Mouse (Mus musculus) liver, embryonic 13.5 days (tissue): ENCODE results near the gene Olfr323. TPM values are rescaled to one million over a fixed set of nuclear protein-coding genes. Genes with fewer than 3 reads are reported as not detected.

Experiments
- ATAC-seq: fragments of 200-750 bp; cut with Nextera tagmentation; 2 replicates; pipeline ENCODE4 v1.8.0; 2017; ENCODE audit warnings: low read depth, mild to moderate bottlenecking, moderate number of reproducible peaks, moderate library complexity
- DNase-seq: peaks from one replicate; pipeline ENCODE4 v3.0.0; 2022
- H3K27ac ChIP-seq: fragments of 300-500 bp; sonication (generic); 2 replicates; pipeline ENCODE4 v1.5.1; 2015; ENCODE audit warnings: moderate library complexity, mild to moderate bottlenecking, inconsistent platforms
- H3K27me3 ChIP-seq: fragments of 300-500 bp; sonication (generic); 2 replicates; pipeline ENCODE4 v1.6.1; 2015; ENCODE audit warnings: mild to moderate bottlenecking, inconsistent platforms
- H3K36me3 ChIP-seq: fragments of 300-500 bp; sonication (generic); 2 replicates; pipeline ENCODE4 v1.6.1; 2015; ENCODE audit warnings: mild to moderate bottlenecking, inconsistent platforms
- H3K4me1 ChIP-seq: fragments of 300-500 bp; sonication (generic); replicated peaks from 2 replicates; pipeline ENCODE4 v1.6.1; 2015; ENCODE audit warnings: inconsistent platforms
- H3K4me2 ChIP-seq: fragments of 300-500 bp; sonication (generic); 2 replicates; pipeline ENCODE4 v1.6.1; 2015; ENCODE audit warnings: inconsistent platforms, mild to moderate bottlenecking, moderate library complexity
- H3K4me3 ChIP-seq: fragments of 300-500 bp; sonication (generic); replicated peaks from 2 replicates; pipeline ENCODE4 v1.5.1; 2015; ENCODE audit warnings: mild to moderate bottlenecking, inconsistent platforms
- H3K9ac ChIP-seq: fragments of 300-500 bp; sonication (generic); 2 replicates; pipeline ENCODE4 v1.6.1; 2015; ENCODE audit warnings: mild to moderate bottlenecking, inconsistent platforms
- H3K9me3 ChIP-seq: fragments of 300-500 bp; sonication (generic); replicated peaks from 2 replicates; pipeline ENCODE4 v1.6.1; 2016; ENCODE audit warnings: inconsistent platforms
- WGBS: fragments of 180-500 bp; shearing (Covaris S2); methylation state at CpG from one replicate; pipeline ENCODE4 v1.1.7; 2015; ENCODE audit not compliant: insufficient replicate concordance; 5-methylcytosine and 5-hydroxymethylcytosine counted together
- polyA plus RNA-seq: library from polyadenylated mRNA; unstranded; fragments of >200 nt; fragmentation: Nextera tagmentation; extraction: Ambion mirVana; gene quantifications from 2 replicates; pipeline ENCODE4 v1.2.1, GENCODE M21; 2015

The Olfr323 gene
- polyA plus RNA-seq, 1 experiment from 2014 or later, result not detected

DNA sequence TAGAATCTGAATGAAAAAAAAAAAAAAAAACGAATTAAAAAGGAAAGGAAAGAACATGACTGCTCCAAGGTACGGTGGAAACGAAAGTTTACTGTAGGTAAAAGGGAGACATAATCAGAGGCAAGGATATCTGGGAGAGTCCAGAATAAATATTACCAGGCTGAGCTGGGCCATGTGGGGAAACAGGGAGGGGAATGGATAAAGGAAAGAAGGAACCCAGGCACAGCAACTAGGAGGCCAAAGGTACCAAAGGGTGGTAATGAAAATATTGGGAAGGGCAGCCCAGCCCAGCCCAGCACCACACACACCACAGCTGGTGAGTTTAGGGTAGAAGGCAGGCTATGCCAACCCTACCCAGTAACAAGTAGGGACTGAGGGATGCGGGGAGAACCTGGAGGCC, 4.6 kb upstream of the Olfr323 start:
- H3K4me3 ChIP-seq, result no peak overlapping the region
- WGBS, result 64% methylated on average over 4 of the region's 4 CpGs
- peaks cover 25% of the 10 kb centered on the region for H3K4me1 ChIP-seq
- H3K27me3 ChIP-seq, result peaks cover 8% of the 10 kb centered on the region; the same call in 1 of the 2 replicates
- H3K27ac ChIP-seq, result no peak overlapping the region
- no peaks in the 10 kb centered on the region for H3K9me3 ChIP-seq
- no peak overlapping the region for H3K9ac ChIP-seq
- ATAC-seq (no peak), DNase-seq (no peak)
- no peak overlapping the region for H3K4me2 ChIP-seq
- H3K36me3 ChIP-seq, result no peaks in the 10 kb centered on the region

DNA sequence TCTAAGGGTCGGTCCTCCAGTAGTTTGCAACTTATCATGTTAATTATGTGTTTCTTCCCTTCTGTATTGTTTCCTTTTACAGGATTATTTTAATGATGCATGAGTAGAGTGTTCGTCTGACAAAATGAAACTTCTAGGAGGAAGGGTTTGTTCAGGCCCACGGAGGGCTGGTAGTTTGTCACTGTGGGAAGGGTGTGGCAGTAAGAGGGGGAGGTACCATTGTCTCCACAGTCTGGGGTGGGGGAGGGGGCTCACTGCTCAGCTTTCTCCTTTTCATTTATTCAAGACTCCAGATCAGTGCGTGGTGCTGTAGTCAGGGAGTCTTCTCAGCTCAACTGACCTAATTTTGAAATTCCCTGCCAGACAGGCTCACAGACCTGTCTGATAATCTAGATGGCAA, 4.2 kb downstream of the Olfr323 start:
- Histone ChIP-seq H3K4me2 (no peak overlapping the region), H3K9me3 (no peaks in the 10 kb centered on the region), H3K27ac (no peak overlapping the region), H3K27me3 (no peaks in the 10 kb centered on the region; the same call in 1 of the 2 replicates), H3K4me3 (no peak overlapping the region), H3K9ac (no peak overlapping the region), H3K36me3 (no peaks in the 10 kb centered on the region), H3K4me1 (no peaks in the 10 kb centered on the region)
- ATAC-seq (no peak), DNase-seq (no peak)
- WGBS, result 48% methylated on average over 4 of the region's 4 CpGs

DNA sequence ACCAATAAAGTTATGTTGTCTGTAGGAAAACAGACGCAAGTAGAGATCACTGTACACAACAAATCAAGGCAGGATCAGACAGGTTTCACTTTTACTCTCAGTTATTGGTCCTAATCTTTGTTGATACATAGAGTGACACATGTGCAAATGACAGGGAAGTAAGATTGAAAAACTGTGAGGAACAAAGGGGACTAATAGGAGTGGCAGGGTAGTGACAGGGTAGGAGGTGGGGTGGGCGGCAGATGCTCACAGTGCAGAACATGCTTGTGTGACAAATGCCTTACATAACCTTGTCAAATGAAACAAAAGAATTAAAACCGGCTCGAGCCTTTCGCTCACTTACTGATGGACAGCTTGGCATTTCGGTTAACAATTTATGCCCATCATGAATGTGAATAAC, 11.5 kb downstream of the Olfr323 start:
- no peaks in the 10 kb centered on the region for H3K4me1 ChIP-seq
- no peak overlapping the region for H3K9ac ChIP-seq
- H3K9me3 ChIP-seq, result no peaks in the 10 kb centered on the region
- 62% methylated on average over 6 of the region's 6 CpGs for WGBS
- H3K27me3 ChIP-seq, result no peaks in the 10 kb centered on the region; the same call in 1 of the 2 replicates
- no peak overlapping the region for H3K27ac ChIP-seq
- no peak for DNase-seq
- no peak for ATAC-seq
- no peak overlapping the region for H3K4me3 ChIP-seq
- H3K4me2 ChIP-seq, result no peak overlapping the region
- no peaks in the 10 kb centered on the region for H3K36me3 ChIP-seq

DNA sequence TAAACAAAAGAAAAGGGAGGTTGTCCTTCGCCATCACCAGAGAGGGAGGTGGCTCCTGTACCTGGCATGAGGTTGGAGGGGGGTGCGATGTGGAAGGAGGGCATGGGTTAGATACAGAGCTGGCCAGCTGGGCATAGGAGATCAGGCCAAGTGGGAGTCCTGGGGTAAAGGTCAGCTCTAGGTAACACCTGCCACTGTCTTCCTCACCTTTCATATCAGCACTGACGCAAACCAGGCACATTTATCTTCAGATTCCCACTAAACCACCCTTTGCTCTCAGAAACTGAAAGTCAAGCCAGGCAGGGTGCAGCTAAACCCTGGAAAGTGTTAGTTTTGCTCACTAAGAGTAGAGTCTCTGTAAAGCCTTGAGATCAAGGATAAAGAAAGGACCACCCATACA, 11.9 kb downstream of the Olfr323 start:
- H3K27me3 ChIP-seq, result no peaks in the 10 kb centered on the region; the same call in 1 of the 2 replicates
- H3K9me3 ChIP-seq, result no peaks in the 10 kb centered on the region
- H3K4me1 ChIP-seq, result no peaks in the 10 kb centered on the region
- H3K4me3 ChIP-seq, result no peak overlapping the region
- no peak overlapping the region for H3K9ac ChIP-seq
- H3K4me2 ChIP-seq, result no peak overlapping the region
- H3K36me3 ChIP-seq, result no peaks in the 10 kb centered on the region
- 43% methylated on average over 3 of the region's 3 CpGs for WGBS
- DNase-seq (no peak), ATAC-seq (no peak)
- no peak overlapping the region for H3K27ac ChIP-seq

DNA sequence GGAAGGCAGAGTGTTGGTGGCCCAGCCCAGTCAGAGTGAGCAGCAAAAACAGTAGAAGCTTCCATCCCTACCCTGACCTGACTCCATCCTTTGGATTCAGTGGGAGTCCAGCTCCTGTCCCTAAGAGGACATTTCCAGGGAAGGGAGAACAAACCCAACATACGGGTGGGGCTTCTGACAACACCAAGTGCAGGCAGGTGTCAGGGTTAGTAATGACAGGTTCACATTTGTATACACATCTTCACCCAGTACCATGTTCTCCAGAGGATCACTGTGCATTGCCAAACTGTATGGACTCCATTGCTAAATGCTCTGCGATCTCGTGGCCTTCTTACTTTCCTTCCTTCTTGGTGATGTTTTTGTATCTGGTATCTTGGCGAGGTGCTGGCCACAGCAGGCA, 14.3 kb downstream of the Olfr323 start, which contains the start of gene 2210407C18Rik:
Gene 2210407C18Rik (minus strand): TSS at position 101 of the 400 bp plus-strand sequence.
- Histone ChIP-seq H3K4me1 (no peaks in the 10 kb centered on the region), H3K4me2 (no peak within 1 kb of the TSS), H3K27ac (no peak within 1 kb of the TSS), H3K9ac (no peak within 1 kb of the TSS), H3K27me3 (0 out of 2 replicates have a peak, but pooled peaks cover 4% of the 10 kb centered on the region), H3K9me3 (no peaks in the 10 kb centered on the region), H3K4me3 (no peak within 1 kb of the TSS), H3K36me3 (no peaks in the 10 kb centered on the region)
- no peak for DNase-seq
- WGBS, result 70% methylated on average over 4 of the region's 4 CpGs
- ATAC-seq, result no peak

DNA sequence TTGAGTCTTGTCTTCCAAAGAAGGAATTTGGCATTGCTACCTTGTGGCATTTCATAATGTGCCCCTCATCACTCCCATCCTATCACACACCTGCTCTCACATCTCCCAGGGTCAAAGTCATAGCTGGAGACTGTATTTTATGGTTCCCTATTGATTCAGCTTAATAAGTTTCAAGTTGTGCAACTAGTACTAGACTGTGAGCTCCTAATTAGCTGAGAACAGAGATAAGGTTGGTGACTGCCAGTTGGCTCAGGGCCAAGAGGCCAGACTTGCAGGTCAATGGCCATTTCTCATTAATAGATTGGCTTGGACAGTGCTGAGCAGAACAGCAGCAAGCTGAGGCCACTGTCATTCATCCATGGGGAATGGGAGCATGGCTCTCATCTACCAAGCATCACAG, 15.8 kb downstream of the Olfr323 start:
- H3K4me3 ChIP-seq, result no peak overlapping the region
- no peaks in the 10 kb centered on the region for H3K4me1 ChIP-seq
- H3K27me3 ChIP-seq, result 0 out of 2 replicates have a peak, but pooled peaks cover 4% of the 10 kb centered on the region
- H3K36me3 ChIP-seq, result no peaks in the 10 kb centered on the region
- no peaks in the 10 kb centered on the region for H3K9me3 ChIP-seq
- ATAC-seq (no peak), DNase-seq (no peak)
- H3K27ac ChIP-seq, result no peak overlapping the region
- H3K4me2 ChIP-seq, result no peak overlapping the region
- H3K9ac ChIP-seq, result no peak overlapping the region

DNA sequence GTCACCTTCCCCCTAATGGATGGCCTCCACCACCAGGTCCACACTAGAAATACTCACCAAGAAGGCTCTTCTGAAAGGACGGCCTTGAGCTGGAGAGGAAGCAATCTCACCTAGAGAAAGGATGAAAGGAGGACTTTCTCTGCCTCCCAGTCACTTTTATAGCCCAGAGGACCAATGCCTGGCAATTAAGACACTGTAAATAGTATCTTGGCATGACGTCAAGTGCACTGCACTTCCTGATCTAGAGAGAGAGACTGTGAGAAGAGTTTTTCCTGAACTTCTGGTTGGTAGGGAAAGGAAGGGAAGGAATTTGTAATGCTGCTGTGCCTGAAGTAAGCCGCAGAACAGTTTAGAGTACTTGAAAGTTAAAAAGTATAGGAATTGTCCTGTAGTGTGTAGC, 16.9 kb downstream of the Olfr323 start:
- DNase-seq, result no peak

DNA sequence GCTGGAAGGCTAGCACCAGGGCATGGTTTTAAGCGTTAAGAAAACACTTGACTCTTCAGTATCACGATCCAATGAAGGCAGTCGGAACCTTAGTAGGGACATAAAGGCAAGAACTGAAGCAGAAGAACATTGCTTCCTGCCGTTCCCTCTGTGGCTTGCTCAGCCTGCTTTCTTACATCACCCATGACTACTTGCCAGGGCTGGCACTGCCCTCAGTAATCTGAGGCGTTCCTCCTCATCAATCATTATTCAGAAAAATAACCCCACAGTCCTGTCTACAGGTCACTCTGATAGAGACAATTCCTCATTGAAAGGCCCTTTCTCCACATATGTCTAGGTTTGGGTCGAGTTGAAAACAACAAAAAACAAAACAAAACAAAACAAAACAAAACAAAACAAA, 23.3 kb downstream of the Olfr323 start:
- DNase-seq, result no peak
- no peak overlapping the region for H3K4me3 ChIP-seq

More for the DNA sequence above, 16.9 kb downstream of the Olfr323 start:
- Histone ChIP-seq H3K9me3 (no peaks in the 10 kb centered on the region), H3K9ac (no peak overlapping the region), H3K36me3 (no peaks in the 10 kb centered on the region), H3K27me3 (0 out of 2 replicates have a peak, but pooled peaks cover 4% of the 10 kb centered on the region), H3K4me3 (no peak overlapping the region), H3K4me2 (no peak overlapping the region), H3K27ac (no peak overlapping the region), H3K4me1 (no peaks in the 10 kb centered on the region)
- 35% methylated on average over 3 of the region's 3 CpGs for WGBS
- ATAC-seq, result no peak

DNA sequence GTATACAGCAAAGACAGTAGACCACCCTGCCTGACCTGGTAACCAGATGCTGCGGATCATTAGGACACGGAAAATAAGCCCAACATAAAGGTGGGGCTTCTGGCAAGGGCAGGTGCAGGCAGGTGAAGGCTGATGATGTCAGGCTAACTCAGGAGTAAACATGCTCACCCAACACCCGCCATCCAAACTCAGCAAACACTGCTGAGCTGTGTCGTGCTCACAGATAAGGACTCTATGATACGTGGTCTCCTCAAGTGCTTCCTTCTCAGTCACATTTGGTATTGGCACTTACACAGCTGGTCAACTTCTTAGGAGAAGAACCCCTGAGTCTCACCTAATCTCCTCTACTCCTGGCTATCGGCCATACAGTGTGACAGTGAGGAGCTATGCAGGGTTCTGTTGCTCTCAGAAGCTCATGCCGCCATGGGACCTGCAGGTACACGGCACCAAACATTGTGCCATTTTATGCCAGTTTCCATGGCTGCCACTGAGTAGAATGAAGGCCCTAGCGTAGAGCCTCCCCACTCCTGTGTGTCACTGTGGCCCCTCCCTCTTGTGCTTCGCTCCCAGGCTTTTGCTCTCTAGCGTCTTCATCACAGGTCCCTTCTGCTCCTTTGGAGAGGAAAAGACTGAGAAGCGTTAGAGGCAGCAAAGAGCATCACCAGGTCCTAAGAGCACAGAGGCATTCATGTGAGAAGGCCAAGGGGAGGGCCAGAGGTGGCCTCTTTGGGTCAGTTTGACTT, 24.0 kb downstream of the Olfr323 start:
- Histone ChIP-seq H3K9ac (no peak overlapping the region), H3K9me3 (no peaks in the 10 kb centered on the region), H3K36me3 (no peaks in the 10 kb centered on the region), H3K27ac (no peak overlapping the region), H3K27me3 (no peaks in the 10 kb centered on the region), H3K4me1 (peaks cover 16% of the 10 kb centered on the region), H3K4me3 (no peak overlapping the region), H3K4me2 (no peak overlapping the region)
- DNase-seq, result no peak
- 58% methylated on average over 12 of the region's 12 CpGs for WGBS
- no peak for ATAC-seq

More for the DNA sequence above, 23.3 kb downstream of the Olfr323 start:
- H3K36me3 ChIP-seq, result no peaks in the 10 kb centered on the region
- WGBS, result 70% methylated on average over 6 of the region's 6 CpGs
- H3K9ac ChIP-seq, result no peak overlapping the region
- H3K27me3 ChIP-seq, result no peaks in the 10 kb centered on the region
- peaks cover 16% of the 10 kb centered on the region for H3K4me1 ChIP-seq
- H3K9me3 ChIP-seq, result no peaks in the 10 kb centered on the region
- no peak overlapping the region for H3K27ac ChIP-seq
- H3K4me2 ChIP-seq, result no peak overlapping the region
- ATAC-seq, result no peak

DNA sequence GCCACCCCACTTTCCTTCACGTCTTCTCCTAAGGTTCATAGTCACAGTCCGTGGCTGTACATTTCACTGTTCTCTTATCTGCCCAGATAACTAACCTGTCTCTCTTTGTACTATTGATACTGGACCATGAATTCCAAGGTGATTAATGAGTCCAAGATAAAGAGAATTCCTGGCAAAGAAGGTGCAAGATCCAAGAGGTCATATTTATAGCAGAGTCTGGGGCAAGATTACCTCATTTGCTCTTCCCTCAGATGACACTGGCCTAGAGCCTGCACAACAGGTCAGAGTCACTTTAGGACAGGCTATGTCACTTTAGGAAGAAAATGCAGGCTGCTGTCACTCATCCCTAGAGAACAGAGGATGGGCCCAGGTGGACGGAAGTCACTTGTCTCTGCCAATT, 25.1 kb downstream of the Olfr323 start:
- ATAC-seq, result no peak
- Histone ChIP-seq H3K4me3 (no peak overlapping the region), H3K27ac (no peak overlapping the region), H3K27me3 (no peaks in the 10 kb centered on the region), H3K9me3 (no peaks in the 10 kb centered on the region), H3K4me2 (no peak overlapping the region), H3K9ac (no peak overlapping the region), H3K36me3 (no peaks in the 10 kb centered on the region), H3K4me1 (peaks cover 16% of the 10 kb centered on the region)
- WGBS, result 47% methylated on average over 3 of the region's 3 CpGs
- no peak for DNase-seq

DNA sequence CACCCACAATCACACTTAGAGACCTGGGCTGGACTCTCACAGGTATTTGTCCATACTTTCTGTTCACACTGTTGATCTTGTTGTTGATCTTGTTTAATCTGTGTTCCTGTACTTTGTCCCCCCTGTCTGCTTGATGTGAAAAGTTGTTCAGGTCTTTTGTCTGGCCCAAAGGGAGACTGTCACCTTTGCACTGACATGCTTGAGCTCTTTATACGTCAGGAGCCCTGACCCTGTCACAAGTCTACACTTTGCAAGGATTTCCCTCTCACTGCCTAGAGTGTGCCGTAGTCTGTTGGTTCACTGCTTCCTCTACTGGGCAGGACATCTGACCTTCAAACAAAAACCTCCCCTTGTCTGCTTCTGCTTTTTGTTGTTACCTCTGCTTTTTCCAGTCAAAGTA, 25.6 kb downstream of the Olfr323 start:
- Histone ChIP-seq H3K27ac (no peak overlapping the region), H3K36me3 (no peaks in the 10 kb centered on the region), H3K4me3 (no peak overlapping the region), H3K9me3 (no peaks in the 10 kb centered on the region), H3K4me1 (peaks cover 16% of the 10 kb centered on the region), H3K27me3 (no peaks in the 10 kb centered on the region), H3K9ac (no peak overlapping the region), H3K4me2 (no peak overlapping the region)
- 41% methylated on average over 2 of the region's 2 CpGs for WGBS
- DNase-seq (no peak), ATAC-seq (no peak)
